Mouse (Mus musculus): Measurements from ENCODE around the gene Cd200r3.

Cd200r3 gene

GRCm38 (mm10) chr16:44943468-44943867 is at the start of gene Cd200r3:
Cd200r3 (plus strand) TSS chr16:44943678.
- DNase-seq: no peak

GRCm38 (mm10) chr16:44932016-44932415 is 11.5 kb upstream of the Cd200r3 start:
- no peak for DNase-seq

GRCm38 (mm10) chr16:44951360-44952114 is 8.1 kb downstream of the Cd200r3 start:
- peak; percentile 7 for DNase-seq

GRCm38 (mm10) chr16:44962296-44962695 is 18.8 kb downstream of the Cd200r3 start:
- no peak for DNase-seq

- DNase-seq: no peak
Observed at GRCm38 (mm10) chr16:44962777-44963176, 19.3 kb downstream of the Cd200r3 start.

- no peak for DNase-seq
Observed at GRCm38 (mm10) chr16:44964526-44965374, 21.3 kb downstream of the Cd200r3 start.

GRCm38 (mm10) chr16:44965428-44965827 is 21.9 kb downstream of the Cd200r3 start:
- no peak for DNase-seq

- DNase-seq: no peak
Observed at GRCm38 (mm10) chr16:44965890-44966289, 22.4 kb downstream of the Cd200r3 start.

GRCm38 (mm10) chr16:44966891-44967290 is 23.4 kb downstream of the Cd200r3 start:
- DNase-seq: no peak

- no peak for DNase-seq
Observed at GRCm38 (mm10) chr16:44968113-44968512, 24.6 kb downstream of the Cd200r3 start.

- no peak for DNase-seq
Observed at GRCm38 (mm10) chr16:44970925-44971324, 27.4 kb downstream of the Cd200r3 start.

- DNase-seq: no peak
Observed at GRCm38 (mm10) chr16:44974042-44974441, 30.6 kb downstream of the Cd200r3 start.

- DNase-seq: no peak
Observed at GRCm38 (mm10) chr16:44976081-44976480, 32.6 kb downstream of the Cd200r3 start.

GRCm38 (mm10) chr16:44976892-44977633 is 33.6 kb downstream of the Cd200r3 start:
- DNase-seq: no peak

- DNase-seq: no peak
Observed at GRCm38 (mm10) chr16:44978193-44978592, 34.7 kb downstream of the Cd200r3 start.

GRCm38 (mm10) chr16:44979355-44979896 is 35.9 kb downstream of the Cd200r3 start:
- DNase-seq: no peak

- DNase-seq: no peak
Observed at GRCm38 (mm10) chr16:44982972-44983371, 39.5 kb downstream of the Cd200r3 start.

GRCm38 (mm10) chr16:44983379-44984060 is 40.0 kb downstream of the Cd200r3 start:
- no peak for DNase-seq

- DNase-seq: no peak
Observed at GRCm38 (mm10) chr16:44984111-44984510, 40.6 kb downstream of the Cd200r3 start.

GRCm38 (mm10) chr16:44984925-44985324 is 41.4 kb downstream of the Cd200r3 start:
- no peak for DNase-seq

- no peak for DNase-seq
Observed at GRCm38 (mm10) chr16:44986029-44986428, 42.6 kb downstream of the Cd200r3 start.

- DNase-seq: no peak
Observed at GRCm38 (mm10) chr16:44988667-44989357, 45.3 kb downstream of the Cd200r3 start.

Measured in right cerebral cortex, postnatal 25 days (tissue).